Mouse (Mus musculus) kidney, embryonic 14.5 days (tissue): ENCODE measurements at regions not wholly inside any gene's neighbourhood (a gene's known extent, or its start where the extent isn't known, plus 50 kb on each side); places are given as distances from the start of the nearest gene placed in this dataset.
A peak's percentile ranks its signal among the peaks of the same experiment; 100 is the strongest.

Experiments
- ATAC-seq: fragments of 200-750 bp; cut with Nextera tagmentation; 2 replicates; pipeline ENCODE4 v1.8.0; 2017; ENCODE audit warnings: moderate number of reproducible peaks, mild to moderate bottlenecking, moderate TSS enrichment, moderate library complexity; ENCODE audit not compliant: low FRiP score, low TSS enrichment
- H3K27ac ChIP-seq: fragments of 300-500 bp; sonication (generic); 2 replicates; pipeline ENCODE4 v1.5.1; 2014; ENCODE audit warnings: low read depth, mild to moderate bottlenecking, low read length, moderate library complexity, mixed read lengths
- H3K27me3 ChIP-seq: fragments of 300-500 bp; sonication (generic); 2 replicates; pipeline ENCODE4 v1.6.1; 2014; ENCODE audit warnings: mild to moderate bottlenecking, low read length; ENCODE audit not compliant: control insufficient read depth, insufficient read depth
- H3K36me3 ChIP-seq: fragments of 300-500 bp; sonication (generic); 2 replicates; pipeline ENCODE4 v1.6.1; 2014; ENCODE audit warnings: low read length, mixed read lengths; ENCODE audit not compliant: control insufficient read depth, insufficient read depth
- H3K4me1 ChIP-seq: fragments of 300-500 bp; sonication (generic); 2 replicates; pipeline ENCODE4 v1.6.1; 2014; ENCODE audit warnings: low read length, mixed read lengths; ENCODE audit not compliant: control insufficient read depth, insufficient read depth
- H3K4me2 ChIP-seq: fragments of 300-500 bp; sonication (generic); replicated peaks from 2 replicates; pipeline ENCODE4 v1.6.1; 2014; ENCODE audit warnings: low read depth, mild to moderate bottlenecking, low read length
- H3K4me3 ChIP-seq: fragments of 300-500 bp; sonication (generic); 2 replicates; pipeline ENCODE4 v1.5.1; 2014; ENCODE audit warnings: mild to moderate bottlenecking, low read length
- H3K9ac ChIP-seq: fragments of 300-500 bp; sonication (generic); 2 replicates; pipeline ENCODE4 v1.6.1; 2014; ENCODE audit warnings: low read depth, mild to moderate bottlenecking, low read length, moderate library complexity
- H3K9me3 ChIP-seq: fragments of 300-500 bp; sonication (generic); 2 replicates; pipeline ENCODE4 v1.6.1; 2016; ENCODE audit warnings: low read length; ENCODE audit not compliant: control insufficient read depth
- WGBS: fragments of 180-500 bp; shearing (Covaris S2); extraction: QIAGEN DNeasy Blood & Tissue Kit; methylation state at CpG from one replicate; pipeline ENCODE4 v1.1.7; 2014; 5-methylcytosine and 5-hydroxymethylcytosine counted together

DNA sequence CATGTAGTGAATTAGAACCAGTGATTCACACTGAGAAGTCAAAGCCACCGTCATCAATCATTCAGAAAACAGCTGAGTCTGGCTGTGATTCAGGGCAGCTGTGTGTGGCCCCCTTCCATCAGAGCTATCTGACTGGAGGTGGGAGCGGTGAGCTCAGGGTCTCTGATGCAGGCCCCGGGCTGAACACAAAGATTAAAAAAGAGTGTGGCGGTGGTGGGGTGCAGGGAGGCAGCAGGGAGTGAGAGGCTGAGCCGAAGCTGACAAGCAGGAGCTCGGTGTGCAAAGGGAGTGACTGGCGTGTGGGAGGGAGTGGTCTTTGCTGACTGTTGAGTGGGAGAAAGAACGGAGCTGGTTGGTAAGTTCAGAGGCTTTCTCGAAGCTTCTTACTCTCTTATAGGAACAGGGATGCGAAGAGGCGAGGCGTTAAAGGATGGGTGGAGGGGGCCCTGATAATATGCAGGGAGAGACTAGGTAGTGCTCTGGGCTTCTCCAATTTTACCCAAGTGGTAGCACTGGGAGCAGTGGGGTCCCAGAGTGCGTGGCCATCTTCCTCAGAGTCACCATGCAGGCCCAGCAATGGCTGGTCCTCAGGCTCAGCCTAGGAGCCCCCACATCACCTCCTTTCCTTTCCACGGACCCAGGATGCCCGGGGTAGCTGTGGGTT lies 116.1 kb upstream of the Fstl4 start:
- WGBS, result 41% methylated on average over 15 of the region's 15 CpGs
- Histone ChIP-seq H3K4me1 (peaks cover 24% of the 10 kb centered on the region), H3K4me3 (no peak overlapping the region), H3K27ac (peak overlapping the region; percentile 32; the same call in 1 of the 2 replicates), H3K36me3 (no peaks in the 10 kb centered on the region), H3K9me3 (no peaks in the 10 kb centered on the region), H3K4me2 (no peak overlapping the region), H3K27me3 (no peaks in the 10 kb centered on the region), H3K9ac (no peak overlapping the region)
- peak; percentile 50 for ATAC-seq

DNA sequence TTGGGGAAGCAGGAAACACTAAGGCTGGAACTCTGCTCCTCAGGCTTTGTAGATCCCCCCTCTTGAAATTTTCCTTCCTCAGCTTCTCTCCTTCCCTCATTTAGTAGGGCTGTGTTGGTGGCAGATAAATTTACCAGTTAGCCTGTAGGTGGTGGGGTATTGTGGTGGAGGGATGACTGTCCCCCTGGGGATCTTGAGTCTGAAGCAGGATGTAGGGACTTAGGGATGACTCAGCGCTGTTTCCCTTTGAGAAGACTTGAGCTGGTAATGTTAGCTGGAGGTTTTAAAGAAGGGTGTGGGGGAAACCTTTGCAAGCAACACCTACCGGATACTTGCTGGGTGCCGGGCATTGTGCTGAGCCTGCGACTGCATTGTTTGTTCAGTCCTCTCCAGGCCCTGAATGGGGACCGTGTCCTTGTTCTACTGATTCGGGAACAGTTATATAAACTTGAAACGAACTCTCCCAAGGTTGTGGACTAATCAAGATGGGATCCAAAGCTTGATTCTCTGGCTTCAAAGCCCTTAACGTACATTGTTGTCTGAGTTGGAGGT lies 115.5 kb upstream of the Fstl4 start:
- H3K4me2 ChIP-seq, result no peak overlapping the region
- no peak overlapping the region for H3K4me3 ChIP-seq
- peaks cover 21% of the 10 kb centered on the region for H3K4me1 ChIP-seq
- 79% methylated on average over 8 of the region's 8 CpGs for WGBS
- H3K9ac ChIP-seq, result no peak overlapping the region
- no peaks in the 10 kb centered on the region for H3K36me3 ChIP-seq
- ATAC-seq, result no peak
- H3K27me3 ChIP-seq, result no peaks in the 10 kb centered on the region
- H3K9me3 ChIP-seq, result no peaks in the 10 kb centered on the region
- peak overlapping the region; percentile 32; the same call in 1 of the 2 replicates for H3K27ac ChIP-seq

DNA sequence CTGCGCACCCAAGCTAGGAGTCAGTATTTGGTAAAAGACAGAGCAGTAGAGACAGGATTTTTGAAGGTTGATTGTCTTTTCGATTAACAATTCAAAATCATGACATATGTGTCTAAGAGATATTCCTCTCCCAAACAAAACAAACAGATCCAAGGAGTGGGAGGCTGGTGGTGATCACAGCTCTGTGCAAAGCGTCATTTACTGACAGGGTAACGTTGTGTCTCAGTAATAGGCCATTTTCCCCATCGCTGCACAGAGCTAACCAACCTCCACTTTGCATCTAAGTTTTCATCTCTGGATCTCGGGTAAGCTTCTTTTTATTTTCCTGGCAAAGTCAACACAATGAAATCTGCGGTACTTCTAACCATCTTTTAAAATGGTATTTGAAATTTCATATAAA lies 109.8 kb upstream of the Fstl4 start:
- no peak for ATAC-seq
- 57% methylated on average over 7 of the region's 7 CpGs for WGBS
- H3K27me3 ChIP-seq, result no peaks in the 10 kb centered on the region
- H3K9ac ChIP-seq, result no peak overlapping the region
- no peaks in the 10 kb centered on the region for H3K36me3 ChIP-seq
- H3K27ac ChIP-seq, result no peak overlapping the region
- no peak overlapping the region for H3K4me3 ChIP-seq
- H3K9me3 ChIP-seq, result no peaks in the 10 kb centered on the region
- H3K4me1 ChIP-seq, result no peaks in the 10 kb centered on the region
- no peak overlapping the region for H3K4me2 ChIP-seq

DNA sequence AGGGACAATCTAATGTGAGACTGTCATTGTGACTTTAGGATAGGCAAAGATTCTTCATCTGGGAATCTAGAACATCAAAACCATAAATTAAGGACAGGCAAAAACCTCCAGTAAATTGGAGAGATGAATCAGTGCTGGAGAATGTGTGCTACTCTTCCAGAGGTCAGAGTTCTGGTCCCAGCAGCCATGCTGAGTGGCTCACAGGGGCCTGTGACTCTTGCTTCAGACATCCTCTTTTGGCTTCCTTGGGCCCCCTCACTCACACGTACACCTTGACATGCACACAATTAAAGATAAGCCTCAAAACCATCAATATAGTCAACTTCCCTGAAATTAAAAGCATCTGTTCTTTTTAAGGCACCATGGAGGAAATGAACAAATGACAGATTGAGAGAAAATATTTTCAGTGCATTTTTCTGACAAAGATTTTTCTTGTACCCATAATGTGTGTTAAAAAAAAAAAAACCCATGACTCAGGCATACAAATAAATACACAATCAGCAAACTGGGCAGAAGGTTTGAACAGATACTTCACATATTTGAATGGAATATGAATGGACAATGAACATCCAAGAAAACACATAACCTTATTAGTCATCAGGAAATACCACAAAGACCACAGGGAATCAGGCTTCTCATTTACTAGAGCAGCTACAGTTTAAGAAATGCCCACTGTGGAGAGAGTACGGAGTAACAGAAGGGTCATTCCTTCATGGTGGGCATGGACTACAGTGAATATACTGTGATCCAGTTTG lies 108.5 kb upstream of the Fstl4 start:
- H3K36me3 ChIP-seq, result no peaks in the 10 kb centered on the region
- no peak overlapping the region for H3K27ac ChIP-seq

DNA sequence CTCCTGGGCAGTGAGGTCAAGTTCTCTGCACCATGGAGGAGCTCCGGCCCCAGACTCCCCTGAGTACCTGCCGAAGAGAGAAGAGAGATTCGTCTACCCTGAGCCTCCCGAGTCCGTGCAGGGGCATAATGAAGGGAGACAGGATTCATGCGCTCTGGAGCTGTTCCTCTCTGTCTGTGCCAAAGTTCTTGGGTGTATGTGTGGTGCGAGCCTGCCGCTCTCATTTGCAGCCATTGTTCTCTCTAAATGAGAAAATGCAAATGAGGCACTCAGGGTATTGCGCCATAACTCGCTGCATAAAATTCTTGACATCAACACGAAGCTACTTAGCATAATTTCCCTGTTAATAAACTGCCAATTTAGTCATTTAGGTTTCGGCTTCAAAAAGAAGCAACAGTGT lies 103.2 kb upstream of the Fstl4 start:
- 76% methylated on average over 12 of the region's 12 CpGs for WGBS
- ATAC-seq, result no peak
- no peak overlapping the region for H3K9ac ChIP-seq
- 0 out of 2 replicates have a peak, but pooled peaks cover 3% of the 10 kb centered on the region for H3K27me3 ChIP-seq
- H3K9me3 ChIP-seq, result no peaks in the 10 kb centered on the region
- H3K4me3 ChIP-seq, result no peak overlapping the region
- H3K27ac ChIP-seq, result no peak overlapping the region
- H3K4me1 ChIP-seq, result no peaks in the 10 kb centered on the region
- no peaks in the 10 kb centered on the region for H3K36me3 ChIP-seq
- H3K4me2 ChIP-seq, result no peak overlapping the region

More for the DNA sequence above, 108.5 kb upstream of the Fstl4 start:
- no peaks in the 10 kb centered on the region for H3K27me3 ChIP-seq
- H3K4me1 ChIP-seq, result no peaks in the 10 kb centered on the region
- WGBS, result 74% methylated on average over 2 of the region's 2 CpGs
- H3K9me3 ChIP-seq, result no peaks in the 10 kb centered on the region
- no peak overlapping the region for H3K9ac ChIP-seq
- no peak for ATAC-seq
- no peak overlapping the region for H3K4me3 ChIP-seq
- H3K4me2 ChIP-seq, result no peak overlapping the region

DNA sequence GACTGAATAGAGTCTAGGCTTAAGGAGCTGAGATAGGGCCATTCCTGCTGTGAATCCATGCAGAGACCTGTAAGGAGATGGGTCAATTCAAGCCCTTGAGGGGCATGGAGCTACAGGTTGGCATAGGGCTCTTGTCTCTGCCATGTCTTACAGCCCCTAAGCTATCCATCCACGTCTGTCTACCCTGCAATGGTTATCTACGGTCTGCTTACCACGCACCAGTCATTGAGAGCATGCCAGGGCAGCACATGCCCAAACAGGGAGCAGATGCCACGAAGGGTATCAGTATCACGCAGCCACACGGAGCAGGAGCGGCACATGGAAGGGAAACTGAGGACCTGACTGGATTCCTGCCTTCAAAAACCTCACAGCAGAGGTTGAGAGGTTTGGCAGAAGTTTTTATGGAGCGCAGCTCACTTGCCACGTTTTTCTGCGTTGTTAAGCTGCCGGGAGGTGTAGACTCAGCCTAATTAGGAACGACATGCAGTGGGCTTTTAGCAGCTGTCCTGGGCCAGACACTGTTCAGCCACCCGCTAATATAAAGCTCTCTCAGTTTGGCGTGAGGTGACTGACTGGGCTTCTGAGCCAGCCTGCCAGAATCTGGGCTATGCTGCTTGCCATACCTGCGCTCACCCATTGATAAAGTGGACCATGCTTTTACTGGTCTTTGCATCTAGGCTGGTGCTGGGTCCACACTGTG lies 102.4 kb upstream of the Fstl4 start:
- no peak for ATAC-seq
- H3K36me3 ChIP-seq, result no peaks in the 10 kb centered on the region
- no peaks in the 10 kb centered on the region for H3K9me3 ChIP-seq
- H3K4me3 ChIP-seq, result no peak overlapping the region
- H3K27ac ChIP-seq, result no peak overlapping the region
- 0 out of 2 replicates have a peak, but pooled peaks cover 3% of the 10 kb centered on the region for H3K27me3 ChIP-seq
- H3K4me1 ChIP-seq, result no peaks in the 10 kb centered on the region
- 59% methylated on average over 15 of the region's 15 CpGs for WGBS
- H3K9ac ChIP-seq, result no peak overlapping the region
- H3K4me2 ChIP-seq, result no peak overlapping the region

DNA sequence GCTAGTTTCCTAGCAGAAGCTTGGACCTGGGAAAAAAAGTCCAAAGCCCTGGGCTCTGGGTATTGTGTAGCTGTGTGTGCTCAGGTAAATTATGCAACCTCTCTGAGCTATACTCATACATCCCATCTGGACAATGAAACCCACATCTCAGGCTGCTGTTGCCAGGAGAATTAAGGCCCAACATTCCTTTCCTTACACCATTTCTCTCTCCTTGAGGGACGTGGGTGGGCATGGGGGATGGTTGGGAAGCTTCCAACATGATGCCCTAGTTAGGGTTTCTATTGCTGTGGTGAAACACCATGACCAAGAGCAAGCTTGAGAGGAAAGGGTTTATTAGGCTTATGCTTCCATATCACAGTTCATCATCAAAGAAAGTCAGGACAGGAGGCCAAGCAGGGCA lies 99.1 kb upstream of the Fstl4 start:
- Histone ChIP-seq H3K27me3 (0 out of 2 replicates have a peak, but pooled peaks cover 3% of the 10 kb centered on the region), H3K36me3 (no peaks in the 10 kb centered on the region), H3K4me2 (no peak overlapping the region), H3K9ac (no peak overlapping the region), H3K9me3 (peaks cover 5% of the 10 kb centered on the region; the same call in 1 of the 2 replicates), H3K27ac (no peak overlapping the region), H3K4me1 (no peaks in the 10 kb centered on the region), H3K4me3 (no peak overlapping the region)
- 68% methylated on average over 1 of the region's 1 CpGs for WGBS
- no peak for ATAC-seq

DNA sequence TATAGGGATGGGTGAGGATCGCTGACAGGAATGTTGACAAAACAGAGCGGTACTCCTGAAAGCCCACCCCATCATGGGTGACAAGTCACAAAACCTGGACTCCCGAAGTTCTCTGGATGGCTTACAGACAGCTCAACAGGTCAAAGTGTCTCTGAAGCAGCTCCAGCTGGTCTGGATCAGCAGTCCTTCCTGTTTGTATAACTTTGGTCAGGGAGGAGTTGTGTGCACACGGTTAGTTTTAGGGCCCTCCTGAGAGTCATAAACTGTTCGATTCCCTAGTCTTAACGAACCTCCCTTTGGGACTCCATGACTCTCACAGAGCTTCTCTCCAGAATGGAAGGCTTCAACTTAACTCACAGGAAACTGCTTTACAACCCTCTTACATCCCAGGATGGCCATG lies 89.4 kb upstream of the Fstl4 start:
- H3K4me2 ChIP-seq, result no peak overlapping the region
- no peaks in the 10 kb centered on the region for H3K27me3 ChIP-seq
- no peak overlapping the region for H3K27ac ChIP-seq
- peaks cover 4% of the 10 kb centered on the region; the same call in 1 of the 2 replicates for H3K4me1 ChIP-seq
- H3K9me3 ChIP-seq, result no peaks in the 10 kb centered on the region
- 10% methylated on average over 6 of the region's 6 CpGs for WGBS
- H3K36me3 ChIP-seq, result no peaks in the 10 kb centered on the region
- no peak overlapping the region for H3K4me3 ChIP-seq
- H3K9ac ChIP-seq, result no peak overlapping the region
- ATAC-seq, result peak; percentile 81
